In the genomic region with DNA sequence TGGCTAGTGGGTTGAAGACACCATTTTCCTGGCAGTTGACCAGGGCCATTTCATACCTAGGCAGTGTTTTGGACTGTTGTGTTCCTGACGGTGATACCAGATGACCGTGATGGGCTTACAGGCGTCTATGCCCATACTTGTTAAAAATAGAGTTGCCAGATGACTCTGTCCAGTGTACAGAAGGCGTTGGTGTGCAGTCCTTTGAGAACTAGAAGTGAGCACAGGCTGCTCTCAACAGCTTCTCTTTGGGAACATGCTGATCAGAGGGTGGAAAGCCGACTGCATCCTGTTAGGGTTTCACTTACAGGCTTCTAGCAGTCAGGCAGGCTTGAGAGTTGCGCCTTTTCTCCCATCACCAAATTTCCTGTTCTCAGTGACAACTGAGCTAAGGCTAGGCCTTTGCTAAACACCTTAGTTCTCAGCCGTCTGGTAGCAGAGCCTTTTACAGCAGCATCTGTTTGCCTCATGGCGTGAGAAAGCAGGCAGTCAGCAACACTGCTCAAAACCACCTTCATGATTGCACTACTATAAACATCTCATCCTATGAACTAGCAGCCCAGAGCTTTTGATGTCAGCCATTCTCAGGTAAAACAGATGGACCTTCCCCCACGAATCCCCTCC, we compare ENCODE assay signal across 9 mouse cellular contexts.
DNase-seq lines count a peak whose midpoint lies in the region; ATAC-seq and TF ChIP-seq lines count a peak whose summit lies in the region.
"Had no signal": no experiment of that assay in that cellular context is flagged by ENCODE, and none has a peak within 500 bp of the region (broad histone marks: within the 10 kb centered on the region; RNA-seq: fewer than 3 reads in every experiment).

No protein-coding gene starts in this region.

- no peak for TF ChIP-seq POLR2A in kidney, adult 2 months (IDR thresholded peaks at IDR 0.05; ENCODE audit: low read depth, low read length)

- no peak overlapping the region for H3K9ac ChIP-seq in heart, embryonic 11.5 days (ENCODE audit: low read depth, low read length)
- no peak overlapping the region for H3K9ac ChIP-seq in limb, embryonic 12.5 days (replicated peaks)

- WGBS in heart, embryonic 11.5 days (ENCODE audit: insufficient replicate concordance): 43% methylated on average over 9 of the region's 9 CpGs
- WGBS in limb, embryonic 12.5 days: 24% methylated on average over 9 of the region's 9 CpGs
- WGBS in kidney, adult 2 months: 81% methylated on average over 9 of the region's 9 CpGs

- peak; percentile 74 for DNase-seq in gastrocnemius, adult 18-20 months (ENCODE audit: low spot score)
- DNase-seq in gastrocnemius, adult 8-10 months (ENCODE audit: low spot score in 2 of 2): no peak
- DNase-seq in left cerebral cortex, adult 2 months (ENCODE audit: extremely low spot score in 1 of 2, low spot score in 2 of 2): peak in 1 of 2 experiments; percentile 18
- DNase-seq in left cerebral cortex, adult 18-20 months (ENCODE audit: low spot score in 2 of 2): no peak
- no peak for DNase-seq in adrenal gland, postnatal 14 days
- no peak for DNase-seq in kidney, adult 2 months
- DNase-seq: kidney, adult 11 months had no signal

- no peaks in the 10 kb centered on the region for H3K9me3 ChIP-seq in heart, embryonic 11.5 days (replicated peaks; ENCODE audit: control insufficient read depth, low read length)
- H3K9me3 ChIP-seq in limb, embryonic 12.5 days: no peaks in the 10 kb centered on the region

- H3K27ac ChIP-seq in left cerebral cortex, adult 2 months: peak overlapping the region; percentile 53; the same call in 1 of the 2 replicates
- peak overlapping the region; percentile 36 for H3K27ac ChIP-seq in heart, embryonic 11.5 days (ENCODE audit: low read depth, low read length)
- H3K27ac ChIP-seq in limb, embryonic 12.5 days: peak overlapping the region; percentile 54
- H3K27ac ChIP-seq in kidney, adult 2 months (ENCODE audit: insufficient read depth, low read depth, low read length): no peak overlapping the region

- TF ChIP-seq CTCF in left cerebral cortex, adult 2 months (IDR thresholded peaks at IDR 0.05): no peak
- no peak for TF ChIP-seq CTCF in kidney, adult 2 months (conservative IDR thresholded peaks at IDR 0.05; ENCODE audit: insufficient read depth, insufficient read length, low read depth, low read length)

- peaks cover 32% of the 10 kb centered on the region for H3K4me1 ChIP-seq in heart, embryonic 11.5 days (ENCODE audit: control insufficient read depth, insufficient read depth, low read length)
- H3K4me1 ChIP-seq in limb, embryonic 12.5 days (replicated peaks): peaks cover 79% of the 10 kb centered on the region
- peaks cover 22% of the 10 kb centered on the region for H3K4me1 ChIP-seq in kidney, adult 2 months (ENCODE audit: control insufficient read depth, insufficient read depth, low read length)

- no peaks in the 10 kb centered on the region for H3K36me3 ChIP-seq in heart, embryonic 11.5 days (ENCODE audit: control insufficient read depth, insufficient read depth, low read length)
- H3K36me3 ChIP-seq in limb, embryonic 12.5 days: no peaks in the 10 kb centered on the region
- no peaks in the 10 kb centered on the region for H3K36me3 ChIP-seq in kidney, adult 2 months (ENCODE audit: control insufficient read depth, insufficient read depth, low read length)

- intact Hi-C loops in left cerebral cortex, adult 2 months (cut with DNase I): no loop called here

- 0 out of 2 replicates have a peak, but pooled peaks have one; percentile 42 for ATAC-seq in heart, embryonic 11.5 days (replicated peaks; ENCODE audit: insufficient number of reproducible peaks, low FRiP score, low TSS enrichment)
- no peak for ATAC-seq in limb, embryonic 12.5 days (ENCODE audit: insufficient number of reproducible peaks, insufficient read depth, low FRiP score, low TSS enrichment, low read depth)

- H3K4me3 ChIP-seq in left cerebral cortex, adult 2 months: no peak overlapping the region
- no peak overlapping the region for H3K4me3 ChIP-seq in heart, embryonic 11.5 days (ENCODE audit: low read depth, low read length)
- H3K4me3 ChIP-seq in limb, embryonic 12.5 days (replicated peaks): no peak overlapping the region
- no peak overlapping the region for H3K4me3 ChIP-seq in kidney, adult 2 months (ENCODE audit: insufficient read depth, low read depth, low read length)

- no peaks in the 10 kb centered on the region for H3K27me3 ChIP-seq in heart, embryonic 11.5 days (ENCODE audit: control insufficient read depth, insufficient read depth, low read length)
- no peaks in the 10 kb centered on the region for H3K27me3 ChIP-seq in limb, embryonic 12.5 days
- no peaks in the 10 kb centered on the region for H3K27me3 ChIP-seq in kidney, adult 2 months (replicated peaks; ENCODE audit: control insufficient read depth, insufficient read depth, low read length)

- peak overlapping the region; percentile 19; the same call in 1 of the 2 replicates for H3K4me2 ChIP-seq in heart, embryonic 11.5 days
- no peak overlapping the region for H3K4me2 ChIP-seq in limb, embryonic 12.5 days
